Mouse (Mus musculus) adrenal gland, adult 10 weeks (tissue): Measurements from ENCODE around the gene Gm4847. TPM values are rescaled to one million over a fixed set of nuclear protein-coding genes. Genes with fewer than 3 reads are reported as not detected.

ENCODE experiments used
- polyA plus RNA-seq: library from polyadenylated mRNA; stranded (reverse); fragments of 350-450 nt; fragmentation: Illumina TruSeq; extraction: RNeasy Lipid Tissue Mini Kit (QIAGEN cat#74804); gene quantifications from one replicate; pipeline ENCODE4 v1.2.3, GENCODE M21; 2014; ENCODE audit warnings: low read depth, low replicate concordance

Gene Gm4847
- polyA plus RNA-seq: not detected

DNA sequence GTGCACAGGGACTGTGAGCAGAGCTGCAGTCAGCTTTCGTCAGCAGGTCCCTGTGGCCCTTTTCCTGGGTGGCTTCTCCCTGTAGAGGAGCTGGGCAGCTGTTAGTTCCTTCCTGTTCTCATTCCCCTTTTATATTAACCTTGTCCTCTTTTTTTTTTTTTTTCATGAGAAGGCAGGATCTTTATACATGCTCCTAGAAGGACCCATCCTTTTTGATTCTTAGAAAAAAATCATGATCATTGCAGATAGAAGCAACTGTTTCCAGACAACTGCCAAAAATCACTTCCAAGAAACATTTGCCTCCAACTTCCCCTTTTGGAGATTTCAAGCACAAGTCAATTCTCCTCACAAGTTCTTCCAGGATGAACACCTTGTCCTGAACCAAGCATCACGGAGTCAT is at the start of gene Gm4847:
Gene Gm4847 (minus strand): TSS at position 101 of the 400 bp plus-strand sequence.

DNA sequence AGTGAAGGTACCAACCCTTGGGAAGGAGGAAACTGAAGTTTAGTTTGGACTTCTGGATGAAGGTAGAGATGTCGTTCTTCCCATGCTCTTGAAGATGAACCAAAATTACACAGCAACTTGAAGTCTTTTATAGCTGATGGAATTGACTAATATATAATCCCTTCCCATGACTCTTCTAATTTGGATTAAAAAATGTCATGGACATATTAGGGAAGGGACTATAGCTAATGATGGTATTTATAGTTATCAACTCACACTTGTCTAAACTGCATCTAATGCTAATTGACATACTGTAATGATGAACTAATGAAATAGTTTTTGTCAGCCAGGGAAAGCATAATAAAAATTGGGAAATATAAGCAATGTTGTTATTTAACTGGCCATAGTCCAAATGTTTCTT is 34.3 kb upstream of the Gm4847 start, which contains the start of gene Fmo9:
Gene Fmo9 (minus strand): TSS at position 101 of the 400 bp plus-strand sequence.

Other genes with a start within 250 kb of the Gm4847 start
- 27.2 TPM for gene Pogk, start 237.8 kb downstream of the Gm4847 start, polyA plus RNA-seq
- 0.64 TPM for gene Gm4846, start 150.1 kb downstream of the Gm4847 start, polyA plus RNA-seq
- not detected for gene Fmo9, start 34.2 kb upstream of the Gm4847 start, polyA plus RNA-seq